Mouse (Mus musculus) small intestine, adult 2 months (tissue): ENCODE measurements around the gene Rbm20. TPM values are rescaled to one million over a fixed set of nuclear protein-coding genes. Genes with fewer than 3 reads are reported as not detected.
A peak's percentile ranks its signal among the peaks of the same experiment; 100 is the strongest.

Experiments
- H3K27ac ChIP-seq: fragments of 200-500 bp; 2 replicates; pipeline ENCODE4 v1.5.1; 2012; ENCODE audit warnings: low read depth, low read length, control low read depth, inconsistent platforms; ENCODE audit not compliant: insufficient read depth
- H3K27me3 ChIP-seq: fragments of 200-500 bp; 2 replicates; pipeline ENCODE4 v1.6.1; 2012; ENCODE audit warnings: mild to moderate bottlenecking, moderate library complexity, low read length, inconsistent platforms; ENCODE audit not compliant: control insufficient read depth, insufficient read depth
- H3K36me3 ChIP-seq: fragments of 200-500 bp; 2 replicates; pipeline ENCODE4 v1.6.1; 2012; ENCODE audit warnings: mild to moderate bottlenecking, low read length, control low read depth, inconsistent platforms; ENCODE audit not compliant: control insufficient read depth, insufficient read depth
- H3K4me1 ChIP-seq: fragments of 200-500 bp; 2 replicates; pipeline ENCODE4 v1.6.1; 2012; ENCODE audit warnings: low read length, inconsistent platforms, mixed read lengths; ENCODE audit not compliant: control insufficient read depth, insufficient read depth, insufficient read length
- H3K4me3 ChIP-seq: fragments of 200-500 bp; 2 replicates; pipeline ENCODE4 v1.5.1; 2012; ENCODE audit warnings: low read depth, mild to moderate bottlenecking, control low read depth, inconsistent platforms, low read length, moderate library complexity
- CTCF ChIP-seq: fragments of 200-500 bp; IDR thresholded peaks from 2 replicates; pipeline ENCODE4 v1.5.1; 2012; ENCODE audit warnings: low read depth, mild to moderate bottlenecking, control low read depth, inconsistent platforms, low read length, moderate library complexity, mixed read lengths; ENCODE audit not compliant: insufficient replicate concordance, insufficient read length; ENCODE audit errors: extremely low read depth
- POLR2A ChIP-seq: fragments of 200-500 bp; IDR thresholded peaks from 2 replicates; pipeline ENCODE4 v1.6.1; 2012; ENCODE audit warnings: low read depth, mild to moderate bottlenecking, control low read depth, inconsistent platforms, low read length, moderate library complexity
- WGBS: fragments of 180-500 bp; shearing (Covaris S2); methylation state at CpG from one replicate; pipeline ENCODE4 v1.1.7; 2018; 5-methylcytosine and 5-hydroxymethylcytosine counted together
- polyA plus RNA-seq: library from polyadenylated mRNA; depleted of rRNA; stranded (reverse); fragments of >200 nt; gene quantifications from 2 replicates; pipeline ENCODE4 v1.2.3, GENCODE M21; 2012

The Rbm20 gene
- polyA plus RNA-seq, 1 experiment = 0.16 TPM

- TF ChIP-seq POLR2A (no peak), CTCF (no peak)
- Histone ChIP-seq H3K27ac (peak overlapping the region; percentile 7; the same call in 1 of the 2 replicates), H3K36me3 (no peaks in the 10 kb centered on the region), H3K4me3 (no peak overlapping the region), H3K4me1 (peaks cover 9% of the 10 kb centered on the region; the same call in 1 of the 2 replicates), H3K27me3 (no peaks in the 10 kb centered on the region)
- WGBS = 22% methylated on average over 5 of the region's 5 CpGs
Observed at GRCm38 (mm10) chr19:53786836-53787235, 109.7 kb downstream of the Rbm20 start.

- H3K36me3 ChIP-seq = no peaks in the 10 kb centered on the region
- H3K27me3 ChIP-seq = no peaks in the 10 kb centered on the region
- peaks cover 9% of the 10 kb centered on the region; the same call in 1 of the 2 replicates for H3K4me1 ChIP-seq
- no peak overlapping the region for H3K27ac ChIP-seq
- TF ChIP-seq CTCF (no peak), POLR2A (no peak)
- WGBS = 36% methylated on average over 14 of the region's 14 CpGs
- H3K4me3 ChIP-seq = no peak overlapping the region
Observed at GRCm38 (mm10) chr19:53788621-53789331, 111.7 kb downstream of the Rbm20 start.

GRCm38 (mm10) chr19:53789571-53789970, 112.5 kb downstream of the Rbm20 start:
- WGBS = 88% methylated on average over 7 of the region's 7 CpGs
- H3K27ac ChIP-seq = no peak overlapping the region
- TF ChIP-seq POLR2A (no peak), CTCF (no peak)

GRCm38 (mm10) chr19:53791751-53792720, 114.9 kb downstream of the Rbm20 start:
- TF ChIP-seq POLR2A (no peak), CTCF (no peak)
- 81% methylated on average over 20 of the region's 20 CpGs for WGBS
- Histone ChIP-seq H3K4me1 (peaks cover 6% of the 10 kb centered on the region), H3K36me3 (no peaks in the 10 kb centered on the region), H3K27me3 (no peaks in the 10 kb centered on the region), H3K4me3 (no peak overlapping the region), H3K27ac (no peak overlapping the region)

More at GRCm38 (mm10) chr19:53789571-53789970, 112.5 kb downstream of the Rbm20 start:
- H3K4me1 ChIP-seq = peaks cover 9% of the 10 kb centered on the region; the same call in 1 of the 2 replicates
- no peaks in the 10 kb centered on the region for H3K27me3 ChIP-seq
- no peak overlapping the region for H3K4me3 ChIP-seq
- H3K36me3 ChIP-seq = no peaks in the 10 kb centered on the region

- Histone ChIP-seq H3K27me3 (no peaks in the 10 kb centered on the region), H3K36me3 (no peaks in the 10 kb centered on the region), H3K4me1 (peaks cover 4% of the 10 kb centered on the region), H3K4me3 (no peak overlapping the region), H3K27ac (no peak overlapping the region)
- WGBS = 93% methylated on average over 37 of the region's 37 CpGs
- TF ChIP-seq CTCF = no peak
- TF ChIP-seq POLR2A = no peak
Observed at GRCm38 (mm10) chr19:53792976-53793897, 116.1 kb downstream of the Rbm20 start.

GRCm38 (mm10) chr19:53793994-53794890, 117.1 kb downstream of the Rbm20 start:
- H3K4me1 ChIP-seq = peaks cover 3% of the 10 kb centered on the region
- TF ChIP-seq POLR2A = no peak
- H3K4me3 ChIP-seq = no peak overlapping the region
- H3K36me3 ChIP-seq = no peaks in the 10 kb centered on the region
- H3K27ac ChIP-seq = no peak overlapping the region
- no peaks in the 10 kb centered on the region for H3K27me3 ChIP-seq
- WGBS = 85% methylated on average over 23 of the region's 23 CpGs
